Mouse (Mus musculus) CD4-positive, CD25-positive, alpha-beta regulatory T cell, adult 9 weeks (primary cell): ENCODE measurements around the gene Zc3hc1. TPM values are rescaled to one million over a fixed set of nuclear protein-coding genes. Genes with fewer than 3 reads are reported as not detected.

ENCODE experiments used
- polyA plus RNA-seq: library from polyadenylated mRNA; unstranded; fragments of 100-300 nt; shearing (Covaris generic); gene quantifications from one replicate; pipeline ENCODE4 v1.2.1, GENCODE M21; 2017

Gene Zc3hc1
- polyA plus RNA-seq = 44.5 TPM

DNA sequence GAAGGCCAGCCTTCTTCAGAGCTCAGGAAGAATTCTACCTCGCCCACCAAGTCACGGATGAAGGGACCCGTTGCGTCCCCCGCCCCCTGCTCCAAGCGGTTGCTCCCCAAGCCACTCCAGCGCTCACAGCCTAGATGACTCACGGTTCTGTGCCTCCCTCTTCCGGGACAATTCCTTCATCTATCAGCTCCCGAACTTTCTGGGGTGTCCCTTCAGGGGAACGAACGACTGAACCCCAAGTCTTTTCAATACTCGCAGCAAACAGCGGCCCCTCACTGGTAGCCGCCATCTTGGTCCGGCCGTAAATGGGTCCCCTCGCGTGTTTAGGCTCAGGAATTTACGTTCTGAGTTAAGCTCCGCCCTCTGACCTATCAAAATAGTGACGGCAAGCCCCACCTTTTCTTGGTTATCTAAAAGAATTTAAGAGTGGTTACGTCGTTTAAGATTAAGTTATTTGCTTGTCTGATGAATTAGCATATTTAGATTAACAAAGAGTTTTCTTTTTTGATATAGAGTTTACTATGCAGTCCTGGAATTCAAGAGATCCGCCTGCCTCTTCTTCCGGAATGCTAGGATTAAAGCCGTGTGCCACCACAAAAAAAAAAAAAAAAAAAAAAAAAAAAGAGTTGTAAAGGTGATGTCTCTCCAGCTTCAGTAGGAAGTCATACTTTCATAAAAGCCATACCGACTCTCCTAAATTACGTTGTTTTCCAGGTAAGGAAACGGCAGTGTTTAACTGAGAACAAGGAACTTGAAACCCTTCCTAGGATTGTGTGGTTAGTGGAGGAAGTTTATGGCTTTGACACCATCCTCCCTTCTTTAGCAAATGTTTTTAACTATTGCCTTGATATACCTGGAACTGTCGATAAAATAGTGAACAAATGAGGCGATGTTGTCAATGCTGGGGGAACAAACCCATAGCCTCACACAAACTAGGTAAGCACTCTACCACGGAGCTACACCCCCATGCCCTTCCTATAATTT is at the start of gene Zc3hc1:
TSS of gene Zc3hc1 (minus strand) at position 315 of the 984 bp plus-strand sequence.

DNA sequence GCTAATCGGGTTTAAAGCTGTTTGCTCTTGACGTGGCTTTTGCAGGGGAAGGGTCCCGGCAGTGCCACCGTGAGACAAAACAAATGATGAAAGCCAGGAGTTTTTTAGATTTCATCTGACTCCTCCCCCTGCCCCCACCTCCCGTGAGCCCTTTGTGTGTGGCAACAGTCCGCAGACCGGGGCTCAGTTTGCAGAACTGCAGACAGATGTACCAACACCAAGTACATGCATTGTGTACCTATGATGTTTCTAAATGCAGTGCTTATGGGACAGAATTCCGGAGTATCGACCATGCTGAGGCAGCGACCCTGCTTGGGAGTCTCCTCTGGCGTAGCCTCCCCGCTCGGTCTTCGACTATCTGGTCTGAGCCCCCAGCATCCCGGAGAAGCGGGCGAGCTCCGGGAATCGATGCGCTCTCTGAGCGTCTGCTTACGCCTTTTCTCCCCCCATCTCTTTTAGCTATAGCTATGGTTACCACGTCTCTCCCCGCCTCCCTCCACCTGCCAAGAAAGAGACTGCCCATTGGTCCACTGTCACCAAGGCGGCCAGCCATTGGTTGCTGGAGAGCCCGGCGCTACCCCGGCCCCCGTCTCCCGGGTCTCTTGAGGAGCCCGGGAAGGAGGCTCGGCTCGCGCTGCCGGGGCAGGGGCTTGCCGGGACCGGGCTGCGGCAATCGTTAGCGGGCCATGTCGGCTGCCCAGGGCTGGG is 10.6 kb upstream of the Zc3hc1 start, which contains the start of gene Klhdc10:
TSS of gene Klhdc10 (plus strand) at position 561 of the 708 bp plus-strand sequence.

Other genes with a start within 250 kb of the Zc3hc1 start
- gene Ube2h, start 86.5 kb downstream of the Zc3hc1 start, polyA plus RNA-seq = 62.7 TPM
- 2.3 TPM for gene Klhdc10, start 10.8 kb upstream of the Zc3hc1 start, polyA plus RNA-seq
- gene Tmem209, start 118.8 kb upstream of the Zc3hc1 start, polyA plus RNA-seq = 76.6 TPM
- not detected for gene Ssmem1, start 118.8 kb upstream of the Zc3hc1 start, polyA plus RNA-seq
- gene Cpa2, start 150.6 kb upstream of the Zc3hc1 start, polyA plus RNA-seq = not detected
- not detected for gene Cpa4, start 177.3 kb upstream of the Zc3hc1 start, polyA plus RNA-seq
- gene Cpa5, start 220.0 kb upstream of the Zc3hc1 start, polyA plus RNA-seq = not detected
- not detected for gene Cpa1, start 248.2 kb upstream of the Zc3hc1 start, polyA plus RNA-seq